Mouse (Mus musculus): Measurements from ENCODE around the gene Gm11111.
"Not testable (repeated sequence)": the region's sequence is repeated elsewhere in the genome, so short reads cannot be mapped to it uniquely, and the experiment has no call there.

Gm11111 gene

GRCm38 (mm10) chr5:98552395-98552794 is at the start of gene Gm11111:
Gene Gm11111, plus strand, starts transcription at chr5:98552695.
- no peak for DNase-seq (ENCODE audit: low read depth, low spot score)

- no peak for DNase-seq (ENCODE audit: low read depth, low spot score)
These were observed 36.3 kb upstream of the Gm11111 start for GRCm38 (mm10) chr5:98516214-98516613.

DNA sequence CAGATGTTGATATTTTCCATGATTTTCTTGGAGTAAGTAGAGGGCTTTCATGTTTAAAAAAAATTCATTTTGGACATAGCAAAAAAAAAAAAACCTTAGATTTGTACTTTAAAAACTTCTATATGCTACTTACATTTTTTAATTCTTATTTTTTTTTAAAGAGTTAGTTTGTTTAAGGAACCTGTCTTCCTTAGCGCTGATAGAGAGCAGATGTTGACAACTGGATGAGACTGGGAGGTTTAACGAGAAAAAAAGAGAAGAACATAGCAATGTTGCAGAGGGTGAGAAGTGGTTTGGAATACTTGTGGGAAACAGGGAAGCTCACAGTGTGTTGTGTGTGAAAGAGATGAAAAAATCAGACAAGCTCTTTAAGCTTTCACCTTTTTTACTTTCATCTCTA is 32.4 kb upstream of the Gm11111 start:
- DNase-seq (ENCODE audit: low read depth, low spot score) = no peak

DNA sequence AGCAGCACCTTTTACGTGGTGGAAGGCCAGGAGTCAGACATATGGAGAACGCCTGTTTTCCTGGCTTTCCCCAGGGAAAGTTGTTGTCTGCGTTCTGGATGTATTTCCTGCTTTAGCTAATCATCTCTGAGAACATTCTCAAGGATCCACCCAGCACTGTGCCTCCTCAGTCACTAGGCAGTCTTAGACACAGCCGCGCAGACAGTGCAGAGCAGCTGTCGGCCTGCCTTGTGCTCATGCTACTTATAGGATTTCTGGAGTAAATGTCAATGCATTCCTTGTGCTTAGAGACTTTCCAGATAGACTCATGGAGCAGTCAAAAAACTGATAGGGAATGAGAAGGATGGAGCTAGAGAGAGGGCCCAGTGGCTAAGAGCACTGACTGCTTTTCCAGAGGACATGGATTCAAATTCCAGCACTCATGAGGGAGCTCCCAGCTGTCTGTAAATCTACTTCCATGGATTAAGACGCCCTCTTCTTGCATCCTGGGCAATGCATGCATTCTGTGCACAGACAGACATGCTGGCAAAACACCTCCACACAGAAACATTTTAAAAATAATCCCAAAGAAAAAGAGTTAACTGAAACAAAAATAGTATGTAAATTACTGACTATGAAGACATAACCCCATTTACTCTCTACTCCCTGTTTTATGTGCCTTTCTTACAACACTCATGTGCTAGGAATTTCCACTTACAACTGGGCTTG is 30.1 kb upstream of the Gm11111 start:
- no peak for DNase-seq (ENCODE audit: low read depth, low spot score)

DNA sequence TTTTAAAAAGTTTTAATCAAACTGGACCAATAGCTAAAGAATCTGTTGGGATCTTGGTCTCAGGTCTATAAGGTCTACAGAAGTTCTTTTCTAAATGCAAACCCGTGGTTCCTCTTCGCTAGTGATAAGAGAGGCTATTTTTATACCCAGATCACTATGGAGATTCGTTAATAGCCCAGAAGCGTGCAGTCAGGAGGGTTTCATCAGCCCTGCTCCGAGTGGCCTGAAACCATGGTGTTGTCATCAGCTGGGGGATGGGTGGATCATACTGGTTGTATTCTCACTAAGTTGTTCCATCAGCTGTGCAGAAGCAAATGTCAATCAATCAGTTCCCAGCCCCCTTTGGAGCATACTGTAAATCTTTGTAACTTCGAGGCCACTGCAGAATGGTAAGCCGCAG is 29.4 kb upstream of the Gm11111 start:
- DNase-seq (ENCODE audit: low read depth, low spot score) = no peak

DNA sequence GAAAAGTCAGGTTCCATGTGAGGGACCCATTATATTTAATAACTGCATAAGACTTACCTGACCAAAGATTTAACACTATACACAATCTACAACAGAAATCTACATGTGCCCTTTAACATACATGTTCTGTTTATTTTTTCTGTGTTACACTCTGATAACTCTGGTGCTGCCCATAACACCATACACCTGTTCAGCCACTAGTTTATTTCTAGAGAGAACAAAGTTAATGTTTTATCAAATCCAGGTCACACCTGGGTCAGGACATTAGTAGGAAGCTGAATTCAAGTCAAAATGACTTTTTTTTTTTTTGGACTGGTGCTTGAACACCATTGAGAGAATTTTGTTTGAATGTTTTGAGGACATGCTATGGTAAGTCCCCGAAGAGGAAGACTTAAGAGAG is 28.7 kb upstream of the Gm11111 start:
- no peak for DNase-seq (ENCODE audit: low read depth, low spot score)

DNA sequence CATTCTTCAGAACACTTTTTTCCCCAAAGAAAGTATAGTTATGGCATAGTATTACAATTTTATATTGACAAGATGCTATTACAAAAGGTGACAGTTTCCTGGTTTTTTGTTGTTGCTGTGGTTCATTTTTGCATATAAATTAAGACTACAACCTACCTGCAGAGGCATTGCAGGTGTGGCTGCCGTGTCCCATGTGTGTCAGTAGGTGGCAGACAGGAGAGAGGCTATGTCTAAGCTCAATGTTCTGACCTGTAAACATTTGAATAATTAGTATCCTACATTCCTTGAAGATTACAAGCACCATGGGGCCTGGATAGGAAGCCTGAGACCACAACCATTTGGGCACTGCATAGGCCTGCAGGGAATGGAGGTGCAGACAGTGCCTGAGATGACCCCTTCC is 11.2 kb upstream of the Gm11111 start:
- DNase-seq (ENCODE audit: low read depth, low spot score) = no peak

GRCm38 (mm10) chr5:98550285-98550684 is 2.2 kb upstream of the Gm11111 start:
- DNase-seq (ENCODE audit: low read depth, low spot score) = no peak

DNA sequence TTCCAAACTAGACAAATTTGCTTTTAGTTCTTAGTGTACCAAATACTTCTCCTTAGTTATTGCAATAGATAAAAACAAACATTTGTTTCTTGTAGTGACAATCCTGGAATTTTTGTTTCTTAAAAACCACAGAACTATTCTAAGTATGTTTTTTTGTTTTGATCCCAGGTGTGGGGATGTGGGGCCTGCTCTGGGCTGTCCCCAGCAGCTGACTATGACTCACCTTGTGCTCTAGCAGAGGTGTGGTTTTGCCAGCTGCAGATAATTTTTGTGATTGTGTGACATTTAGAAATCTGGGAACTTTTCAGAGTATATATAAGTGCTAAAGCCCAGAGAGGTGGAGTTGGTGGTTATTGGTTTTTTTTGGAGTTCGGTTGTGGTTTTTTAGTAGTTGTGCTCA is 1.6 kb upstream of the Gm11111 start:
- DNase-seq (ENCODE audit: low read depth, low spot score) = no peak

GRCm38 (mm10) chr5:98552811-98553601 is 511 bp downstream of the Gm11111 start:
- peak; percentile 30 for DNase-seq (ENCODE audit: low read depth, low spot score)

GRCm38 (mm10) chr5:98561301-98561700 is 8.8 kb downstream of the Gm11111 start:
- no peak for DNase-seq (ENCODE audit: low read depth, low spot score)

DNA sequence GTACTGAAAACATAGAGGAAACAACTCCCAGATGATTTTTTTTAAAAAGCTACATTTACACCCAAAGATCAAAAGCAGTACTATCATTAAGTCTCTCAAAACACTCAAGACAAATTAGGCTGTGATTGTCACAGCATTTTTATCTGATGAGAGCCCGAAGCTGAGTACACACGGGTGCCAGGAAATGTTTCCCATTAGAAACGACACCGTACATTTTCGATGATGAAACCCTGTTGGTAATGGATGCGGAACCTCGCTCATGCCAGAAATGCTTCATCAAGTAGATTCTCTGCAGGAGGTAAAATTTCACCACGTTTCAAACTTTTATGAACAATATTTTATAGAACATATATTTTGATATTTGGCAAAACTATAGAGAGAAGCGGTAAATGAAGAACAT is 10.3 kb downstream of the Gm11111 start:
- no peak for DNase-seq (ENCODE audit: low read depth, low spot score)

- no peak for DNase-seq (ENCODE audit: low read depth, low spot score)
These were observed 11.3 kb downstream of the Gm11111 start for GRCm38 (mm10) chr5:98563801-98564200.

GRCm38 (mm10) chr5:98566461-98567193 is 14.1 kb downstream of the Gm11111 start:
- DNase-seq (ENCODE audit: low read depth, low spot score) = peak; percentile 69

- DNase-seq (ENCODE audit: low read depth, low spot score) = no peak
These were observed 16.0 kb downstream of the Gm11111 start for GRCm38 (mm10) chr5:98568481-98568880.

GRCm38 (mm10) chr5:98569029-98569513 is 16.6 kb downstream of the Gm11111 start:
- DNase-seq (ENCODE audit: low read depth, low spot score) = no peak

DNA sequence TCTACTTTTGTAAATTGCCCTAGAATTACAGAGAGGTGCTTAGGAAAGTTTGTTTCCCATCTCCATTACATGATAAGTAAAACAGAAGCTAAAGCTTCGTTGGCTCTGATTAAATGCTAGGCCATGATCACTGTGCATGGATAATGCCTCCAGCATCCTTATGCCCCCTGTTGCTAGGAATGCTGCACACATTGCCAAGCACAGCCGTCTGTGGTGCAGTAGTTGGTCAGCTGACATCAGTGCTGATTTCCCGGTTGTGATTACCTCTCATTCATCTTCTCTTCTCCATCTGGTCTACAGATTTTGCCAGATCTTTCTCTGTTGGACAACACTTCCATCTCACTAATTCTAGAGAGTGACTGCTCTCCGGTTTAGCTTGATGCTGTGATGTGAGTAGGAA is 19.9 kb downstream of the Gm11111 start:
- no peak for DNase-seq (ENCODE audit: low read depth, low spot score)

- no peak for DNase-seq (ENCODE audit: low read depth, low spot score)
These were observed 22.4 kb downstream of the Gm11111 start for GRCm38 (mm10) chr5:98574711-98575470.

DNA sequence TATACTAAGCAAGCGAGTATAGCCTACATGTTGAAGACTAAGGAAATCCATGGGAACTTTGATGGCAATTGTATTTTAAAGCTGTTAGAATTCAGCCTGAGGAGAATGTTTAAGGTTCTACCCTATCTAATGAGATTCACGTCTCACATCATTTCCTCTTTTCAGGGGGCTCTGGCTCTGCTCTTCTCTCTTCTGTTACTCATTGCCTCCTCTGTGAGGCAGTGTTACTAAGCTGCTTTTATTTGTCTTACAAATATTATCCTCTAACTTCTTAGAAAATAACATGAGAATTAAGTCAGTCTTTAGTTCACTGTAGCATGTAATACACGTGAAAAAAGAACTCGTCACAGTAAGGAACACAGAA is 23.0 kb downstream of the Gm11111 start:
- DNase-seq (ENCODE audit: low read depth, low spot score) = no peak

DNA sequence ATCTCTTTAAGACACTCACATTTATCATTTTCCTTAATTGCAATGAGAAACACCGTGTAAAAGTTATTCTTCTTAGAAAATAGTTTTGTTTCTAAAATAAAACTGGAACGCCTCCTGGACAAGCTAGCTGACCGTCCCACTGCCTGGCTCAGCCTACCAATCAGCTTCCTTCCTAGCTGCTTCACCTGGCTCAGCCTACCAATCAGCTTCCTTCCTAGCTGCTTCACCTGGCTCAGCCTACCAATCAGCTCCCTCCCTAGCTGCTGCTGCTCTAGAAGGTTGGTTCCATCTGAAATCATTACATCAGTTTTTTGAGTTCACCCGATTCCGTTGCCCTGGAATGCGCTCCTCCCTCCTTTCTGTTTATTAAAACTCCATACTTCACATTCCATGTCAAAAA is 24.0 kb downstream of the Gm11111 start:
- not testable (repeated sequence) for DNase-seq (ENCODE audit: low read depth, low spot score)

GRCm38 (mm10) chr5:98578398-98578797 is 25.9 kb downstream of the Gm11111 start:
- no peak for DNase-seq (ENCODE audit: low read depth, low spot score)

- no peak for DNase-seq (ENCODE audit: low read depth, low spot score)
These were observed 28.3 kb downstream of the Gm11111 start for GRCm38 (mm10) chr5:98580811-98581210.

All from ZHBTc4 (cell line).